Mouse (Mus musculus) olfactory bulb, adult 2 months (tissue): ENCODE measurements around the gene Lrrfip2.

ENCODE experiments used
- CTCF ChIP-seq: fragments of 200-500 bp; IDR thresholded peaks from 2 replicates; pipeline ENCODE4 v1.5.1; 2012; ENCODE audit warnings: low read depth, mild to moderate bottlenecking, low read length, moderate library complexity; ENCODE audit not compliant: insufficient read depth
- POLR2A ChIP-seq: fragments of 200-500 bp; IDR thresholded peaks from 2 replicates; pipeline ENCODE4 v1.6.1; 2012; ENCODE audit warnings: mild to moderate bottlenecking, low read depth, low read length, moderate library complexity; ENCODE audit not compliant: insufficient read depth

DNA sequence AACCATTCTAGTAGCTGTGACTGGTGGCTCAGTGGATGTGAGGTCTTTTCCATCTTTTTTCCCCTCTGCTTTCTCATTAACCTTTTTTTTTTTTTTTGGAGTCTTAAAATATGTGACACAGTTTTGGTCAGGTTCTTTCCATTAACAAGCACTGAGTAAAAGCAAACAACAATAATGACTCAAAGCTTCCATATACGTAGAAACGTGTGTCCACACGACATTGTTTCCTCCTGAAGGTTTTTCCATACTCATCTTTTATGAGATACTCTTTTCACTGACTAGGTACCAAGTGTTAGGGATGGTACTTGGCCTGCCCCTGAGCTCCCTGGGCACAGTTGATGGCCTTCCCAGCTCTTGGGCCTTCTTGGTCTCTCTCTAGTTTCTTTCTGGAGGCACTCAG, 35.6 kb downstream of the Lrrfip2 start:
- TF ChIP-seq CTCF (no peak), POLR2A (no peak)
